Mouse (Mus musculus) brown adipose tissue, adult 24 weeks (tissue): Measurements from ENCODE around the gene Eri3. TPM values are rescaled to one million over a fixed set of nuclear protein-coding genes. Genes with fewer than 3 reads are reported as not detected.

Experiments
- H3K27ac ChIP-seq: fragments of 200-500 bp; replicated peaks from 2 replicates; pipeline ENCODE4 v1.5.1; 2012; ENCODE audit warnings: low read depth, mild to moderate bottlenecking, low read length
- H3K4me1 ChIP-seq: fragments of 200-500 bp; 2 replicates; pipeline ENCODE4 v1.6.1; 2012; ENCODE audit warnings: low read length, mixed read lengths; ENCODE audit not compliant: control insufficient read depth, insufficient read depth, insufficient read length
- H3K4me3 ChIP-seq: fragments of 200-500 bp; 2 replicates; pipeline ENCODE4 v1.5.1; 2012; ENCODE audit warnings: low read depth, mild to moderate bottlenecking, low read length, moderate library complexity; ENCODE audit not compliant: insufficient read depth
- polyA plus RNA-seq: library from polyadenylated mRNA; stranded (reverse); fragments of >200 nt; gene quantifications from 2 replicates; pipeline ENCODE4 v1.2.4, GENCODE M21; 2012; ENCODE audit not compliant: missing spikeins, insufficient read depth, insufficient read length

Gene Eri3
- polyA plus RNA-seq, 1 experiment = 36.3 TPM

GRCm38 (mm10) chr4:117551144-117552000, 1.2 kb downstream of the Eri3 start:
- H3K4me1 ChIP-seq = peaks cover 5% of the 10 kb centered on the region
- no peak overlapping the region for H3K27ac ChIP-seq
- H3K4me3 ChIP-seq = peak overlapping the region; percentile 86

- H3K4me1 ChIP-seq = peaks cover 5% of the 10 kb centered on the region
- H3K27ac ChIP-seq = no peak overlapping the region
- no peak overlapping the region for H3K4me3 ChIP-seq
Observed at GRCm38 (mm10) chr4:117555495-117555894, 5.3 kb downstream of the Eri3 start.

- Histone ChIP-seq H3K27ac (no peak overlapping the region), H3K4me3 (no peak overlapping the region), H3K4me1 (no peaks in the 10 kb centered on the region; the same call in none of the 2 replicates)
Observed at GRCm38 (mm10) chr4:117556372-117556771, 6.2 kb downstream of the Eri3 start.

GRCm38 (mm10) chr4:117557068-117557645, 7.0 kb downstream of the Eri3 start:
- Histone ChIP-seq H3K4me3 (no peak overlapping the region), H3K27ac (no peak overlapping the region), H3K4me1 (no peaks in the 10 kb centered on the region; the same call in none of the 2 replicates)

GRCm38 (mm10) chr4:117563967-117564366, 13.8 kb downstream of the Eri3 start:
- Histone ChIP-seq H3K4me3 (no peak overlapping the region), H3K4me1 (no peaks in the 10 kb centered on the region), H3K27ac (no peak overlapping the region)

GRCm38 (mm10) chr4:117568846-117569245, 18.7 kb downstream of the Eri3 start:
- Histone ChIP-seq H3K4me1 (0 out of 2 replicates have a peak, but pooled peaks cover 3% of the 10 kb centered on the region), H3K27ac (no peak overlapping the region), H3K4me3 (no peak overlapping the region)

- Histone ChIP-seq H3K4me3 (no peak overlapping the region), H3K27ac (no peak overlapping the region), H3K4me1 (0 out of 2 replicates have a peak, but pooled peaks cover 3% of the 10 kb centered on the region)
Observed at GRCm38 (mm10) chr4:117570964-117571363, 20.8 kb downstream of the Eri3 start.

- Histone ChIP-seq H3K4me1 (peaks cover 2% of the 10 kb centered on the region; the same call in 1 of the 2 replicates), H3K4me3 (no peak overlapping the region), H3K27ac (no peak overlapping the region)
Observed at GRCm38 (mm10) chr4:117577579-117577978, 27.4 kb downstream of the Eri3 start.

- H3K4me3 ChIP-seq = no peak overlapping the region
- H3K27ac ChIP-seq = no peak overlapping the region
- H3K4me1 ChIP-seq = peaks cover 2% of the 10 kb centered on the region; the same call in 1 of the 2 replicates
Observed at GRCm38 (mm10) chr4:117581626-117582025, 31.5 kb downstream of the Eri3 start.

- no peak overlapping the region for H3K4me3 ChIP-seq
- no peaks in the 10 kb centered on the region for H3K4me1 ChIP-seq
- H3K27ac ChIP-seq = no peak overlapping the region
Observed at GRCm38 (mm10) chr4:117585995-117586394, 35.8 kb downstream of the Eri3 start.

- Histone ChIP-seq H3K4me3 (no peak overlapping the region), H3K27ac (no peak overlapping the region), H3K4me1 (no peaks in the 10 kb centered on the region)
Observed at GRCm38 (mm10) chr4:117587447-117587846, 37.3 kb downstream of the Eri3 start.

- H3K27ac ChIP-seq = no peak overlapping the region
- H3K4me1 ChIP-seq = no peaks in the 10 kb centered on the region
- H3K4me3 ChIP-seq = no peak overlapping the region
Observed at GRCm38 (mm10) chr4:117589081-117589660, 39.0 kb downstream of the Eri3 start.

GRCm38 (mm10) chr4:117590781-117591180, 40.6 kb downstream of the Eri3 start:
- H3K4me3 ChIP-seq = no peak overlapping the region
- no peak overlapping the region for H3K27ac ChIP-seq
- no peaks in the 10 kb centered on the region for H3K4me1 ChIP-seq

- no peak overlapping the region for H3K27ac ChIP-seq
- no peaks in the 10 kb centered on the region for H3K4me1 ChIP-seq
- no peak overlapping the region for H3K4me3 ChIP-seq
Observed at GRCm38 (mm10) chr4:117592206-117592605, 42.0 kb downstream of the Eri3 start.

GRCm38 (mm10) chr4:117595293-117595692, 45.1 kb downstream of the Eri3 start:
- no peaks in the 10 kb centered on the region for H3K4me1 ChIP-seq
- H3K27ac ChIP-seq = no peak overlapping the region
- no peak overlapping the region for H3K4me3 ChIP-seq
